ENCODE assay signal across 28 mouse cellular contexts in the genomic region with DNA sequence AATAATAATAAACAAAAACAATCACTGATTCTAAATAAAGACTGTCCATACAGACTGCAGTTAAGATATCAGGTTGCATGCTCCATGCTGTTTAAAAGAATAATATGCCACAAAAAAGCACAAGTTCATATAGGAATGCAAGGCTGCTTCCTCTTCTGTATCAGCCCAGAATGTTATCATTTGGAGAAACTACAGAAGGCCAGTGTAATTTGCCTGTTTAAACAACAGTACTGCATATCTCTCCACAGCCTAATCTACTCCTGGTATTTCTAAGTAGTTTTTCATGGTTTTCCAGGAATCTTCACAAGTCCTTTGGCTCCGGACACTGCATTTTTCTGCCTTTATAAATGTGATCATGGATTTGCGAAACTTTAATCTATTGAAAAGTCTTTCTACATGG.
"Had no signal": no experiment of that assay in that cellular context is flagged by ENCODE, and none has a peak within 500 bp of the region (broad histone marks: within the 10 kb centered on the region; RNA-seq: fewer than 3 reads in every experiment).

No protein-coding gene starts in this region.

- H3K9ac ChIP-seq: embryonic facial prominence, embryonic 12.5 days; embryonic facial prominence, embryonic 13.5 days; embryonic facial prominence, embryonic 15.5 days; forebrain, embryonic 12.5 days; forebrain, embryonic 13.5 days; forebrain, embryonic 15.5 days; forebrain, postnatal 0 days had no signal

- H3K9me3 ChIP-seq: embryonic facial prominence, embryonic 10.5 days; embryonic facial prominence, embryonic 12.5 days; embryonic facial prominence, embryonic 13.5 days; embryonic facial prominence, embryonic 15.5 days; forebrain, embryonic 10.5 days; forebrain, embryonic 12.5 days; forebrain, embryonic 13.5 days; forebrain, embryonic 15.5 days had no signal

- H3K36me3 ChIP-seq: embryonic facial prominence, embryonic 10.5 days; embryonic facial prominence, embryonic 12.5 days; embryonic facial prominence, embryonic 13.5 days; embryonic facial prominence, embryonic 15.5 days; forebrain, embryonic 10.5 days; forebrain, embryonic 12.5 days; forebrain, embryonic 15.5 days had no signal

- H3K27ac ChIP-seq: embryonic facial prominence, embryonic 10.5 days; embryonic facial prominence, embryonic 12.5 days; embryonic facial prominence, embryonic 13.5 days; embryonic facial prominence, embryonic 15.5 days; forebrain, embryonic 10.5 days; forebrain, embryonic 12.5 days; forebrain, embryonic 13.5 days; forebrain, embryonic 15.5 days; gastrocnemius, adult 2 months; heart, adult 2 months had no signal

- H3K27me3 ChIP-seq: embryonic facial prominence, embryonic 12.5 days; embryonic facial prominence, embryonic 13.5 days; embryonic facial prominence, embryonic 15.5 days; forebrain, embryonic 12.5 days; forebrain, embryonic 13.5 days; forebrain, embryonic 15.5 days had no signal

- H3K4me2 ChIP-seq: embryonic facial prominence, embryonic 12.5 days; embryonic facial prominence, embryonic 13.5 days; embryonic facial prominence, embryonic 15.5 days; forebrain, embryonic 12.5 days; forebrain, embryonic 13.5 days; forebrain, embryonic 15.5 days had no signal

- ATAC-seq: forebrain, embryonic 13.5 days; forebrain, embryonic 14.5 days; forebrain, embryonic 15.5 days; forebrain, embryonic 16.5 days; forebrain, postnatal 0 days had no signal

- H3K4me3 ChIP-seq: embryonic facial prominence, embryonic 10.5 days; embryonic facial prominence, embryonic 12.5 days; embryonic facial prominence, embryonic 13.5 days; embryonic facial prominence, embryonic 15.5 days; erythroblast, embryonic 14.5 days; forebrain, embryonic 10.5 days; forebrain, embryonic 12.5 days; forebrain, embryonic 13.5 days; forebrain, embryonic 15.5 days; gastrocnemius, adult 2 months; heart, adult 2 months had no signal

- DNase-seq: cerebellum, adult 8-10 months; cerebellum, adult 9-10 months; cerebellum, adult 9-11 months; cerebellum, postnatal 10 days; cerebellum, postnatal 14 days; cerebellum, postnatal 25 days; cerebellum, postnatal 36 days; embryo, embryonic 11 days; forebrain, postnatal 0 days; gastrocnemius, adult 2 months; gastrocnemius, postnatal 10 days; gastrocnemius, postnatal 14 days; gastrocnemius, postnatal 25 days; gastrocnemius, postnatal 36 days; heart, adult 11 months; heart, adult 18-20 months; heart, adult 2 months had no signal

- H3K4me1 ChIP-seq: embryonic facial prominence, embryonic 10.5 days; embryonic facial prominence, embryonic 12.5 days; embryonic facial prominence, embryonic 13.5 days; embryonic facial prominence, embryonic 15.5 days; forebrain, embryonic 10.5 days; forebrain, embryonic 12.5 days; forebrain, embryonic 13.5 days; forebrain, embryonic 15.5 days had no signal
